Mouse (Mus musculus): ENCODE results near the gene Cpne4. TPM values are rescaled to one million over a fixed set of nuclear protein-coding genes. Genes with fewer than 3 reads are reported as not detected.

Cpne4 gene
- polyA plus RNA-seq, 1 experiment from 2014 or later, result 2.0 TPM

DNA sequence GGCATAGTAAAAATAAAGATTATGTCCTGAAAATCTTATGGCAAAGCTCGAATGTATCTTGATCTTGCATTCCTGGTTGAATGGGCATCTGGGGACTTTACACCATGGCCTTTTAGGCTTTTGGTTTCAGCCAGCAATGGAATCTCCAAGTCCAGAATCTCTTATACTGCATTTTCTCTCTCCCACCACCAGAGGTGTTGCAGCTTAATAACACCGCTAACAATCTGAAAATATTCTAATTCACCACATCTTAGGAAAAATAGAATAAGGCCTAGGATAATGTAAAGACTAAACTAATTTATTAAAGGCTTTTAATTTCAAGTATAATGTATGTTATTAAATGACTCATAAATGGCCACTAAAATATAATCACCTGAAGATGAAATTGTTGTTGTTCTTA, 503.2 kb downstream of the Cpne4 start:
- Histone ChIP-seq H3K27ac (ENCODE audit: low read depth, low read length) (no peak overlapping the region), H3K9me3 (ENCODE audit: control insufficient read depth, low read length) (no peaks in the 10 kb centered on the region), H3K4me3 (ENCODE audit: low read depth, low read length) (no peak overlapping the region), H3K9ac (ENCODE audit: low read length) (no peak overlapping the region), H3K36me3 (ENCODE audit: control insufficient read depth, insufficient read depth, low read length) (no peaks in the 10 kb centered on the region), H3K4me1 (ENCODE audit: control insufficient read depth, insufficient read depth, low read length) (peaks cover 2% of the 10 kb centered on the region; the same call in 1 of the 2 replicates), H3K4me2 (ENCODE audit: low read depth) (no peak overlapping the region), H3K27me3 (ENCODE audit: control insufficient read depth, insufficient read depth, low read length) (no peaks in the 10 kb centered on the region)
- WGBS, result 63% methylated on average over 2 of the region's 2 CpGs
- DNase-seq (ENCODE audit: low spot score), result no peak
- ATAC-seq (ENCODE audit: insufficient read depth, low FRiP score, low TSS enrichment), result no peak

- Histone ChIP-seq H3K4me3 (ENCODE audit: low read depth, low read length) (peak within 1 kb of the TSS; percentile 80), H3K27me3 (ENCODE audit: control insufficient read depth, insufficient read depth, low read length) (no peaks in the 10 kb centered on the region), H3K9ac (ENCODE audit: low read length) (peak within 1 kb of the TSS; percentile 87), H3K4me2 (ENCODE audit: low read depth) (peak within 1 kb of the TSS; percentile 61), H3K27ac (ENCODE audit: low read depth, low read length) (no peak within 1 kb of the TSS), H3K36me3 (ENCODE audit: control insufficient read depth, insufficient read depth, low read length) (peaks cover 4% of the 10 kb centered on the region; the same call in 1 of the 2 replicates), H3K4me1 (ENCODE audit: control insufficient read depth, insufficient read depth, low read length) (peaks cover 2% of the 10 kb centered on the region; the same call in 1 of the 2 replicates), H3K9me3 (ENCODE audit: control insufficient read depth, low read length) (no peaks in the 10 kb centered on the region)
- ATAC-seq (ENCODE audit: insufficient read depth, low FRiP score, low TSS enrichment), result peak; percentile 87
- peak; percentile 89 for DNase-seq (ENCODE audit: low spot score)
- under 1% methylated on average over 31 of the region's 31 CpGs for WGBS
Measured at GRCm38 (mm10) chr9:105053147-105053557, 506.1 kb downstream of the Cpne4 start, which contains the start of gene Mrpl3. Gene Mrpl3, plus strand, starts transcription at chr9:105053239.

DNA sequence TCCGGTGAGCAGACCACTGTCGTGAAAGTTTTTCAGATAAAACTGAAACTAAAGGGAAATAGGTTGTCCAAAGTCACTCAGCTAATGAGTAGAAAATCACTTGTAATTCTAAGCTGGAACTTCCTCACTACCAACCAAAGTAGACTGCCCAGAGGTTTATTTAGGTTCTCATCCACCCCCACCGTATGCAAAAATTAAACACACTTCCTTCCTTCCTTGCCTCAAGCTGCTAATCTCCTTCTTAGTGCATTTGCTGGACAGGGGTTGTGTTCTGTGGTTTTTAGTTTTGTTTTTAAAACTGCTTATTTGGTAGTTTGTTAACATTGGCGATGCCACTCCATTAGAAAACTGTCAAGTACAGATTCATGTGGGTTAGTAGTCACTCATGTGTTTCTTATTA, 506.7 kb downstream of the Cpne4 start:
- DNase-seq (ENCODE audit: low spot score), result no peak
- 68% methylated on average over 4 of the region's 4 CpGs for WGBS
- H3K4me1 ChIP-seq (ENCODE audit: control insufficient read depth, insufficient read depth, low read length), result peaks cover 2% of the 10 kb centered on the region; the same call in 1 of the 2 replicates
- no peak for ATAC-seq (ENCODE audit: insufficient read depth, low FRiP score, low TSS enrichment)
- peak overlapping the region; percentile 80 for H3K4me3 ChIP-seq (ENCODE audit: low read depth, low read length)
- H3K9me3 ChIP-seq (ENCODE audit: control insufficient read depth, low read length), result no peaks in the 10 kb centered on the region
- H3K27ac ChIP-seq (ENCODE audit: low read depth, low read length), result no peak overlapping the region
- no peaks in the 10 kb centered on the region for H3K27me3 ChIP-seq (ENCODE audit: control insufficient read depth, insufficient read depth, low read length)
- H3K9ac ChIP-seq (ENCODE audit: low read length), result peak overlapping the region; percentile 87
- peaks cover 4% of the 10 kb centered on the region; the same call in 1 of the 2 replicates for H3K36me3 ChIP-seq (ENCODE audit: control insufficient read depth, insufficient read depth, low read length)
- peak overlapping the region; percentile 61 for H3K4me2 ChIP-seq (ENCODE audit: low read depth)

- Histone ChIP-seq H3K9me3 (ENCODE audit: control insufficient read depth, low read length) (no peaks in the 10 kb centered on the region), H3K4me1 (ENCODE audit: control insufficient read depth, insufficient read depth, low read length) (no peaks in the 10 kb centered on the region), H3K27me3 (ENCODE audit: control insufficient read depth, insufficient read depth, low read length) (no peaks in the 10 kb centered on the region), H3K36me3 (ENCODE audit: control insufficient read depth, insufficient read depth, low read length) (peaks cover 4% of the 10 kb centered on the region), H3K27ac (ENCODE audit: low read depth, low read length) (no peak overlapping the region), H3K4me3 (ENCODE audit: low read depth, low read length) (no peak overlapping the region), H3K4me2 (ENCODE audit: low read depth) (no peak overlapping the region), H3K9ac (ENCODE audit: low read length) (no peak overlapping the region)
- ATAC-seq (ENCODE audit: insufficient read depth, low FRiP score, low TSS enrichment) (no peak), DNase-seq (ENCODE audit: low spot score) (no peak)
- WGBS, result 92% methylated on average over 10 of the region's 10 CpGs
Measured at GRCm38 (mm10) chr9:105069106-105069505, 522.0 kb downstream of the Cpne4 start.

- H3K27me3 ChIP-seq (ENCODE audit: control insufficient read depth, insufficient read depth, low read length), result no peaks in the 10 kb centered on the region
- H3K4me1 ChIP-seq (ENCODE audit: control insufficient read depth, insufficient read depth, low read length), result no peaks in the 10 kb centered on the region
- no peak overlapping the region for H3K9ac ChIP-seq (ENCODE audit: low read length)
- H3K9me3 ChIP-seq (ENCODE audit: control insufficient read depth, low read length), result no peaks in the 10 kb centered on the region
- ATAC-seq (ENCODE audit: insufficient read depth, low FRiP score, low TSS enrichment), result no peak
- no peak overlapping the region for H3K4me3 ChIP-seq (ENCODE audit: low read depth, low read length)
- no peak overlapping the region for H3K4me2 ChIP-seq (ENCODE audit: low read depth)
- DNase-seq (ENCODE audit: low spot score), result no peak
- no peak overlapping the region for H3K27ac ChIP-seq (ENCODE audit: low read depth, low read length)
- H3K36me3 ChIP-seq (ENCODE audit: control insufficient read depth, insufficient read depth, low read length), result peaks cover 7% of the 10 kb centered on the region; the same call in 1 of the 2 replicates
- WGBS, result 77% methylated on average over 4 of the region's 4 CpGs
Measured at GRCm38 (mm10) chr9:105072991-105073748, 526.1 kb downstream of the Cpne4 start.

DNA sequence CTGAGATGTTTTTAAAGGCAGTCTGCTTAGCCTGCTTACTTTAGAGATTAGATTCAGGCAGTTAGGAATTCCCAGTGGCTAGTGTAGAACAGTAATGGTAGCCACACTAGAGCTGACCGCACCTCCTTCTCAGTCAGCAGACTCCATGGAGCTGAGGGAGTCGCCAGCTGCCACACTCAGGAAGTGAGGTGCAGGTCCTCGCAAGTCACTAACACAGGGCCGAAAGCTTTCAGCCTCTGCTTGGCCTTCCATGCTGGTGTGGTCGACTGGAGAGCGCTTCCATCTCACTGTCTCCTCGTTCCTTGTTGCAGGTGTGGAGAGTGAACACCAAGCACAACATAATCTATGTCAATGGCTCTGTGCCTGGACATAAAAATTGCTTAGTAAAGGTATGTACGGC, 527.8 kb downstream of the Cpne4 start:
- no peak for DNase-seq (ENCODE audit: low spot score)
- Histone ChIP-seq H3K4me1 (ENCODE audit: control insufficient read depth, insufficient read depth, low read length) (no peaks in the 10 kb centered on the region), H3K4me2 (ENCODE audit: low read depth) (no peak overlapping the region), H3K4me3 (ENCODE audit: low read depth, low read length) (no peak overlapping the region), H3K27ac (ENCODE audit: low read depth, low read length) (no peak overlapping the region), H3K9ac (ENCODE audit: low read length) (no peak overlapping the region), H3K36me3 (ENCODE audit: control insufficient read depth, insufficient read depth, low read length) (peaks cover 7% of the 10 kb centered on the region; the same call in 1 of the 2 replicates), H3K9me3 (ENCODE audit: control insufficient read depth, low read length) (no peaks in the 10 kb centered on the region), H3K27me3 (ENCODE audit: control insufficient read depth, insufficient read depth, low read length) (no peaks in the 10 kb centered on the region)
- WGBS, result 93% methylated on average over 8 of the region's 8 CpGs
- ATAC-seq (ENCODE audit: insufficient read depth, low FRiP score, low TSS enrichment), result no peak

GRCm38 (mm10) chr9:105076756-105077424, 529.8 kb downstream of the Cpne4 start:
- DNase-seq (ENCODE audit: low spot score) (no peak), ATAC-seq (ENCODE audit: insufficient read depth, low FRiP score, low TSS enrichment) (no peak)
- H3K27me3 ChIP-seq (ENCODE audit: control insufficient read depth, insufficient read depth, low read length), result no peaks in the 10 kb centered on the region
- H3K4me2 ChIP-seq (ENCODE audit: low read depth), result no peak overlapping the region
- peaks cover 7% of the 10 kb centered on the region; the same call in 1 of the 2 replicates for H3K36me3 ChIP-seq (ENCODE audit: control insufficient read depth, insufficient read depth, low read length)
- no peak overlapping the region for H3K9ac ChIP-seq (ENCODE audit: low read length)
- H3K27ac ChIP-seq (ENCODE audit: low read depth, low read length), result no peak overlapping the region
- no peaks in the 10 kb centered on the region for H3K4me1 ChIP-seq (ENCODE audit: control insufficient read depth, insufficient read depth, low read length)
- no peak overlapping the region for H3K4me3 ChIP-seq (ENCODE audit: low read depth, low read length)
- WGBS, result 95% methylated on average over 13 of the region's 13 CpGs
- no peaks in the 10 kb centered on the region for H3K9me3 ChIP-seq (ENCODE audit: control insufficient read depth, low read length)

- H3K27ac ChIP-seq (ENCODE audit: low read depth, low read length), result no peak overlapping the region
- DNase-seq (ENCODE audit: low spot score), result no peak
- no peaks in the 10 kb centered on the region for H3K9me3 ChIP-seq (ENCODE audit: control insufficient read depth, low read length)
- H3K4me1 ChIP-seq (ENCODE audit: control insufficient read depth, insufficient read depth, low read length), result no peaks in the 10 kb centered on the region
- 87% methylated on average over 4 of the region's 4 CpGs for WGBS
- H3K4me3 ChIP-seq (ENCODE audit: low read depth, low read length), result no peak overlapping the region
- H3K9ac ChIP-seq (ENCODE audit: low read length), result no peak overlapping the region
- H3K27me3 ChIP-seq (ENCODE audit: control insufficient read depth, insufficient read depth, low read length), result no peaks in the 10 kb centered on the region
- H3K36me3 ChIP-seq (ENCODE audit: control insufficient read depth, insufficient read depth, low read length), result peaks cover 5% of the 10 kb centered on the region; the same call in 1 of the 2 replicates
- H3K4me2 ChIP-seq (ENCODE audit: low read depth), result no peak overlapping the region
- ATAC-seq (ENCODE audit: insufficient read depth, low FRiP score, low TSS enrichment), result no peak
Measured at GRCm38 (mm10) chr9:105078460-105078859, 531.4 kb downstream of the Cpne4 start.

Data from neural tube, embryonic 11.5 days (tissue).